Mouse (Mus musculus): ENCODE data around the gene Tubd1. TPM values are rescaled to one million over a fixed set of nuclear protein-coding genes. Genes with fewer than 3 reads are reported as not detected.
A peak's percentile ranks its signal among the peaks of the same experiment; 100 is the strongest.

The Tubd1 gene
- polyA plus RNA-seq, 1 experiment from 2014 or later: 7.8 TPM

GRCm38 (mm10) chr11:86571047-86571855, 26.5 kb downstream of the Tubd1 start:
- Histone ChIP-seq H3K36me3 (no peaks in the 10 kb centered on the region), H3K9ac (0 out of 2 replicates have a peak overlapping the region, but pooled peaks have one; percentile 1), H3K4me1 (replicated peaks) (peaks cover 8% of the 10 kb centered on the region; the same call in 1 of the 2 replicates), H3K27ac (0 out of 2 replicates have a peak overlapping the region, but pooled peaks have one; percentile 4), H3K27me3 (no peaks in the 10 kb centered on the region), H3K4me3 (no peak overlapping the region), H3K9me3 (no peaks in the 10 kb centered on the region), H3K4me2 (no peak overlapping the region)
- ATAC-seq (ENCODE audit: low FRiP score): no peak
- WGBS: 50% methylated on average over 15 of the region's 15 CpGs

- H3K4me2 ChIP-seq: no peak overlapping the region
- ATAC-seq (ENCODE audit: low FRiP score): no peak
Measured at GRCm38 (mm10) chr11:86571871-86572270, 27.1 kb downstream of the Tubd1 start.

GRCm38 (mm10) chr11:86572623-86573022, 27.8 kb downstream of the Tubd1 start:
- Histone ChIP-seq H3K27me3 (no peaks in the 10 kb centered on the region), H3K9ac (no peak overlapping the region), H3K9me3 (no peaks in the 10 kb centered on the region), H3K36me3 (no peaks in the 10 kb centered on the region), H3K4me1 (replicated peaks) (peaks cover 16% of the 10 kb centered on the region; the same call in 1 of the 2 replicates), H3K4me3 (no peak overlapping the region), H3K4me2 (no peak overlapping the region), H3K27ac (no peak overlapping the region)
- 66% methylated on average over 2 of the region's 2 CpGs for WGBS
- no peak for ATAC-seq (ENCODE audit: low FRiP score)

More at GRCm38 (mm10) chr11:86571871-86572270, 27.1 kb downstream of the Tubd1 start:
- no peaks in the 10 kb centered on the region for H3K36me3 ChIP-seq
- no peak overlapping the region for H3K4me3 ChIP-seq
- 72% methylated on average over 4 of the region's 4 CpGs for WGBS
- H3K27me3 ChIP-seq: no peaks in the 10 kb centered on the region
- no peaks in the 10 kb centered on the region for H3K9me3 ChIP-seq
- no peak overlapping the region for H3K9ac ChIP-seq
- H3K4me1 ChIP-seq (replicated peaks): peaks cover 14% of the 10 kb centered on the region; the same call in 1 of the 2 replicates
- H3K27ac ChIP-seq: no peak overlapping the region

- no peak overlapping the region for H3K4me2 ChIP-seq
- 94% methylated on average over 6 of the region's 6 CpGs for whole genome bisulfite sequencing
- ATAC-seq (ENCODE audit: low FRiP score): no peak
- H3K27ac ChIP-seq: no peak overlapping the region
- peaks cover 16% of the 10 kb centered on the region; the same call in 1 of the 2 replicates for H3K4me1 ChIP-seq (replicated peaks)
- H3K9ac ChIP-seq: no peak overlapping the region
- H3K27me3 ChIP-seq: no peaks in the 10 kb centered on the region
- no peak overlapping the region for H3K4me3 ChIP-seq
- H3K36me3 ChIP-seq: no peaks in the 10 kb centered on the region
- no peaks in the 10 kb centered on the region for H3K9me3 ChIP-seq
Measured at GRCm38 (mm10) chr11:86573646-86574231, 28.9 kb downstream of the Tubd1 start.

- H3K27me3 ChIP-seq: no peaks in the 10 kb centered on the region
- no peak overlapping the region for H3K27ac ChIP-seq
- no peak overlapping the region for H3K4me3 ChIP-seq
- H3K4me1 ChIP-seq (replicated peaks): peaks cover 16% of the 10 kb centered on the region; the same call in 1 of the 2 replicates
- no peak overlapping the region for H3K4me2 ChIP-seq
- no peaks in the 10 kb centered on the region for H3K36me3 ChIP-seq
- 78% methylated on average over 2 of the region's 2 CpGs for WGBS
- no peaks in the 10 kb centered on the region for H3K9me3 ChIP-seq
- ATAC-seq (ENCODE audit: low FRiP score): no peak
- H3K9ac ChIP-seq: no peak overlapping the region
Measured at GRCm38 (mm10) chr11:86574408-86574807, 29.6 kb downstream of the Tubd1 start.

- Histone ChIP-seq H3K36me3 (no peaks in the 10 kb centered on the region), H3K27me3 (no peaks in the 10 kb centered on the region), H3K9me3 (no peaks in the 10 kb centered on the region), H3K27ac (no peak overlapping the region), H3K4me3 (no peak overlapping the region), H3K4me2 (no peak overlapping the region), H3K9ac (no peak overlapping the region), H3K4me1 (replicated peaks) (peaks cover 16% of the 10 kb centered on the region; the same call in 1 of the 2 replicates)
- WGBS: 80% methylated on average over 7 of the region's 7 CpGs
- no peak for ATAC-seq (ENCODE audit: low FRiP score)
Measured at GRCm38 (mm10) chr11:86575632-86576378, 31.0 kb downstream of the Tubd1 start.

- no peak overlapping the region for H3K9ac ChIP-seq
- H3K4me3 ChIP-seq: no peak overlapping the region
- no peaks in the 10 kb centered on the region for H3K36me3 ChIP-seq
- WGBS: 87% methylated on average over 4 of the region's 4 CpGs
- ATAC-seq (ENCODE audit: low FRiP score): no peak
- no peaks in the 10 kb centered on the region for H3K27me3 ChIP-seq
- H3K4me1 ChIP-seq (replicated peaks): peaks cover 9% of the 10 kb centered on the region; the same call in 1 of the 2 replicates
- H3K9me3 ChIP-seq: no peaks in the 10 kb centered on the region
- no peak overlapping the region for H3K27ac ChIP-seq
- H3K4me2 ChIP-seq: no peak overlapping the region
Measured at GRCm38 (mm10) chr11:86577231-86577630, 32.4 kb downstream of the Tubd1 start.

- 88% methylated on average over 6 of the region's 6 CpGs for WGBS
- Histone ChIP-seq H3K4me3 (no peak overlapping the region), H3K36me3 (peaks cover 6% of the 10 kb centered on the region; the same call in 1 of the 2 replicates), H3K4me1 (replicated peaks) (peaks cover 9% of the 10 kb centered on the region; the same call in 1 of the 2 replicates), H3K27me3 (no peaks in the 10 kb centered on the region), H3K27ac (no peak overlapping the region), H3K4me2 (no peak overlapping the region), H3K9me3 (no peaks in the 10 kb centered on the region), H3K9ac (no peak overlapping the region)
- no peak for ATAC-seq (ENCODE audit: low FRiP score)
Measured at GRCm38 (mm10) chr11:86578106-86578808, 33.5 kb downstream of the Tubd1 start.

- Histone ChIP-seq H3K4me1 (replicated peaks) (peaks cover 9% of the 10 kb centered on the region; the same call in 1 of the 2 replicates), H3K36me3 (peaks cover 6% of the 10 kb centered on the region; the same call in 1 of the 2 replicates), H3K9ac (no peak overlapping the region), H3K4me3 (no peak overlapping the region), H3K27me3 (no peaks in the 10 kb centered on the region), H3K4me2 (no peak overlapping the region), H3K27ac (no peak overlapping the region), H3K9me3 (no peaks in the 10 kb centered on the region)
- WGBS: 80% methylated on average over 25 of the region's 25 CpGs
- no peak for ATAC-seq (ENCODE audit: low FRiP score)
Measured at GRCm38 (mm10) chr11:86578809-86579730, 34.3 kb downstream of the Tubd1 start.

- no peak for ATAC-seq (ENCODE audit: low FRiP score)
- no peak overlapping the region for H3K9ac ChIP-seq
- H3K27me3 ChIP-seq: no peaks in the 10 kb centered on the region
- H3K36me3 ChIP-seq: peaks cover 6% of the 10 kb centered on the region; the same call in 1 of the 2 replicates
- WGBS: 86% methylated on average over 10 of the region's 10 CpGs
- no peak overlapping the region for H3K27ac ChIP-seq
- no peak overlapping the region for H3K4me2 ChIP-seq
- no peak overlapping the region for H3K4me3 ChIP-seq
- peaks cover 9% of the 10 kb centered on the region; the same call in 1 of the 2 replicates for H3K4me1 ChIP-seq (replicated peaks)
- no peaks in the 10 kb centered on the region for H3K9me3 ChIP-seq
Measured at GRCm38 (mm10) chr11:86579731-86580318, 35.0 kb downstream of the Tubd1 start.

Measured in hindbrain, embryonic 13.5 days (tissue).